Mouse (Mus musculus) bone marrow macrophage, adult 2 months (primary cell): Measurements from ENCODE around the gene Klhdc10.

Experiments used
- CTCF ChIP-seq: IDR thresholded peaks from 2 replicates; pipeline ENCODE4 v1.5.1; 2012; ENCODE audit warnings: low read depth, mild to moderate bottlenecking, low read length, moderate library complexity
- POLR2A ChIP-seq: IDR thresholded peaks from 2 replicates; pipeline ENCODE4 v1.6.1; 2012; ENCODE audit warnings: mild to moderate bottlenecking, low read depth, low read length, borderline replicate concordance

DNA sequence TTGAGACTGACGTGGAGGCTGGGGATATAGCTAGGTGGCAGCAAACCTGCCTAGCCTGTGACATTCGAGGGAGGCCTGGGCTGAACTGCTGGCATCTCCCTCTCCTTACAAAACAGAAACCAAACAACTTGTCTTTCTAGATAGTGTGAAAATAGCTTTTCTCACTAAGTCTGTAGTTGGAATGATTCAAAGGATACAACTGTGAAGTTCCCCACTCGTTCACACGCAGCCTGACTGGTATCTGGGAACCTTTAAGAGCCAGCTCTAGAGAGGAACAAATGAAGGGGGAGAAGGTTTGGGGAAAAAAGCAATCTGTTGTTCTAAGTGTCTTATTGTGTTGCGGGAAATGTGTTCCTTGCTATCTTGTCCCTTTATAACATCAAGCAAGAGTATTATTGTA lies 57.0 kb downstream of the Klhdc10 start:
- TF ChIP-seq POLR2A (no peak), CTCF (no peak)
